16 mouse cellular contexts compared by ENCODE assay signal in the genomic region with DNA sequence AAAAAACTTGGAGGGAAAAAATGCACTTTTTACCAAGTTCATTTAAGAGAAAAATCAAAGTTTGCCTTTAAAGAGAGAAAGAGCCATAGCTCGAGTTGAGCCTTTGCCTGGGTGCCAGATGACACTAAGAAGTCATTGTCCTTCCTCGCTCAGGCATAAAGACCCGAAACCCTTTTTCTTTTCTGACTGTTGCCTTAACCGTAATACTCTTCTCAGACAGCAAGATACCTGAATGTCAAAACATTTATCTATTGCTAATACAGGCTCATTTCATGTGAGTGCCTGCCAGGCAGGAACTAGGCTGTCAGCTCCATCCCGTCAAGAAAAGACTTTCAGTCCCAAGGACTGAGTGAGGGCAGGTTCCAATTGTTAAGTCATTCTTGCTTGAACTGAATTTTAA. TPM values are rescaled to one million over a fixed set of nuclear protein-coding genes. Genes with fewer than 3 reads are reported as not detected.
DNase-seq lines count a peak whose midpoint lies in the region; ATAC-seq lines count a peak whose summit lies in the region.
"Had no signal": no experiment of that assay in that cellular context is flagged by ENCODE, and none has a peak within 500 bp of the region (broad histone marks: within the 10 kb centered on the region; RNA-seq: fewer than 3 reads in every experiment).

No protein-coding gene starts in this region.

- ATAC-seq in forebrain, embryonic 14.5 days: no peak
- no peak for ATAC-seq in forebrain, embryonic 15.5 days (replicated peaks)
- peak; percentile 65 for ATAC-seq in neural tube, embryonic 13.5 days (ENCODE audit: low read depth)
- no peak for ATAC-seq in cerebellum, adult (ENCODE audit: insufficient number of reproducible peaks, low FRiP score, low TSS enrichment)
- ATAC-seq in CD4-positive, CD25-positive, alpha-beta regulatory T cell, adult 4 months: no peak

- intact Hi-C loops in heart, postnatal 25 days (cut with DNase I): no loop called here

- peaks cover 4% of the 10 kb centered on the region; the same call in 1 of the 2 replicates for H3K4me1 ChIP-seq in forebrain, embryonic 14.5 days (ENCODE audit: control insufficient read depth, insufficient read depth, low read length)
- H3K4me1 ChIP-seq in forebrain, embryonic 15.5 days: peaks cover 11% of the 10 kb centered on the region
- H3K4me1 ChIP-seq in midbrain, embryonic 10.5 days: peaks cover 16% of the 10 kb centered on the region
- peaks cover 11% of the 10 kb centered on the region for H3K4me1 ChIP-seq in neural tube, embryonic 13.5 days (replicated peaks)

- H3K36me3 ChIP-seq in forebrain, embryonic 14.5 days (ENCODE audit: control insufficient read depth, insufficient read depth, low read length): no peaks in the 10 kb centered on the region
- no peaks in the 10 kb centered on the region for H3K36me3 ChIP-seq in forebrain, embryonic 15.5 days
- H3K36me3 ChIP-seq in midbrain, embryonic 10.5 days: no peaks in the 10 kb centered on the region
- no peaks in the 10 kb centered on the region for H3K36me3 ChIP-seq in neural tube, embryonic 13.5 days

- no peak overlapping the region for H3K27ac ChIP-seq in forebrain, embryonic 14.5 days (ENCODE audit: low read depth, low read length)
- no peak overlapping the region for H3K27ac ChIP-seq in forebrain, embryonic 15.5 days (replicated peaks)
- H3K27ac ChIP-seq in midbrain, embryonic 10.5 days (replicated peaks): peak overlapping the region; percentile 0; the same call in 1 of the 2 replicates
- H3K27ac ChIP-seq in neural tube, embryonic 13.5 days (replicated peaks): peak overlapping the region; percentile 57; the same call in 1 of the 2 replicates

- no peak overlapping the region for H3K9ac ChIP-seq in forebrain, embryonic 14.5 days (ENCODE audit: low read length)
- no peak overlapping the region for H3K9ac ChIP-seq in forebrain, embryonic 15.5 days (replicated peaks)
- H3K9ac ChIP-seq in neural tube, embryonic 13.5 days: no peak overlapping the region
- H3K9ac ChIP-seq: lung, embryonic 14.5 days had no signal

- WGBS in forebrain, embryonic 14.5 days: 9% methylated on average over 5 of the region's 5 CpGs
- 8% methylated on average over 5 of the region's 5 CpGs for WGBS in forebrain, embryonic 15.5 days
- WGBS in midbrain, embryonic 10.5 days: 14% methylated on average over 5 of the region's 5 CpGs
- WGBS in neural tube, embryonic 13.5 days: 9% methylated on average over 5 of the region's 5 CpGs

- peak; percentile 38 for DNase-seq in forebrain, embryonic 14.5 days (ENCODE audit: low spot score)
- DNase-seq in embryo, embryonic 11 days: peak; percentile 24
- DNase-seq in midbrain, embryonic 10.5 days (ENCODE audit: low spot score): no peak
- no peak for DNase-seq in heart, postnatal 25 days (ENCODE audit: low spot score)
- DNase-seq: adrenal gland, adult 2 months; cerebellum, adult 2 months; kidney, adult 8-10 months; liver; lung, embryonic 14.5 days; thymus, adult 2 months had no signal

- H3K9me3 ChIP-seq in forebrain, embryonic 14.5 days (replicated peaks; ENCODE audit: control insufficient read depth, low read length): peaks cover 4% of the 10 kb centered on the region; the same call in 1 of the 2 replicates
- no peaks in the 10 kb centered on the region for H3K9me3 ChIP-seq in forebrain, embryonic 15.5 days
- peaks cover 9% of the 10 kb centered on the region for H3K9me3 ChIP-seq in midbrain, embryonic 10.5 days (replicated peaks)
- peaks cover 8% of the 10 kb centered on the region; the same call in 1 of the 2 replicates for H3K9me3 ChIP-seq in neural tube, embryonic 13.5 days

- H3K27me3 ChIP-seq in forebrain, embryonic 14.5 days (replicated peaks; ENCODE audit: control insufficient read depth, insufficient read depth, low read length): no peaks in the 10 kb centered on the region
- no peaks in the 10 kb centered on the region for H3K27me3 ChIP-seq in forebrain, embryonic 15.5 days
- peaks cover 40% of the 10 kb centered on the region for H3K27me3 ChIP-seq in midbrain, embryonic 10.5 days (ENCODE audit: low read depth, poor library complexity, severe bottlenecking)
- peaks cover 62% of the 10 kb centered on the region for H3K27me3 ChIP-seq in neural tube, embryonic 13.5 days

- no peak overlapping the region; the same call in 1 of the 2 replicates for H3K4me2 ChIP-seq in forebrain, embryonic 14.5 days (ENCODE audit: low read length)
- no peak overlapping the region; the same call in 1 of the 2 replicates for H3K4me2 ChIP-seq in forebrain, embryonic 15.5 days (replicated peaks)
- H3K4me2 ChIP-seq in neural tube, embryonic 13.5 days: peak overlapping the region; percentile 30
- H3K4me2 ChIP-seq: lung, embryonic 14.5 days had no signal

- no peak overlapping the region for H3K4me3 ChIP-seq in forebrain, embryonic 14.5 days (ENCODE audit: low read depth, low read length)
- no peak overlapping the region for H3K4me3 ChIP-seq in forebrain, embryonic 15.5 days
- no peak overlapping the region for H3K4me3 ChIP-seq in midbrain, embryonic 10.5 days
- no peak overlapping the region for H3K4me3 ChIP-seq in neural tube, embryonic 13.5 days

RNA-seq across cellular contexts. Expression of a gene that starts 35.4 kb away (rescaled TPM):
- polyA plus RNA-seq in forebrain, embryonic 14.5 days (2014; fragmentation: Nextera tagmentation; extraction: Ambion mirVana): 0.67 and 0.93 TPM in 2 replicates
- polyA plus RNA-seq in forebrain, embryonic 15.5 days (2015; fragmentation: Nextera tagmentation; extraction: Ambion mirVana): 0.32 and 1.3 TPM in 2 replicates
- polyA plus RNA-seq in midbrain, embryonic 10.5 days (2016; fragmentation: Nextera tagmentation; extraction: Ambion mirVana): 3.2 and 3.6 TPM in 2 replicates
- polyA plus RNA-seq in neural tube, embryonic 13.5 days (2015; fragmentation: Nextera tagmentation; extraction: Ambion mirVana): 6.2 and 6.6 TPM in 2 replicates
- not detected for polyA plus RNA-seq in CD4-positive, CD25-positive, alpha-beta regulatory T cell, adult 4 months (2017; shearing (Covaris generic))
- total RNA-seq in heart, postnatal 25 days (2021): not detected
- total RNA-seq: adrenal gland, adult 2 months had no signal
- polyA plus RNA-seq: heart, embryonic 14.5 days; lung, embryonic 14.5 days; stomach, embryonic 14.5 days had no signal

Comparison
In these comparisons a context has a peak if more than half of its experiments do, and no peak if none do; other contexts are left out.
1. DNase-seq: peak in forebrain, embryonic 14.5 days (single experiment) and embryo, embryonic 11 days (single experiment); none in midbrain, embryonic 10.5 days (single experiment) and heart, postnatal 25 days (single experiment).
2. H3K27ac ChIP-seq: peak in midbrain, embryonic 10.5 days (single experiment) and neural tube, embryonic 13.5 days (single experiment); none in forebrain, embryonic 14.5 days (single experiment) and forebrain, embryonic 15.5 days (single experiment).